Mouse (Mus musculus): ENCODE measurements around the gene Itgb1. TPM values are rescaled to one million over a fixed set of nuclear protein-coding genes. Genes with fewer than 3 reads are reported as not detected.

Gene Itgb1
- polyA plus RNA-seq, 1 experiment from 2014 or later, result 80.5 TPM

GRCm38 (mm10) chr8:128679909-128680308 is 5.5 kb upstream of the Itgb1 start:
- 87% methylated on average over 2 of the region's 2 CpGs for WGBS
- Histone ChIP-seq H3K4me2 (ENCODE audit: low read length) (no peak overlapping the region), H3K4me1 (ENCODE audit: control insufficient read depth, insufficient read depth, low read depth, low read length) (peaks cover 3% of the 10 kb centered on the region; the same call in 1 of the 2 replicates), H3K4me3 (ENCODE audit: low read length) (no peak overlapping the region), H3K27me3 (replicated peaks; ENCODE audit: control insufficient read depth, insufficient read depth, low read length) (no peaks in the 10 kb centered on the region), H3K9me3 (ENCODE audit: control insufficient read depth, low read length) (no peaks in the 10 kb centered on the region), H3K36me3 (ENCODE audit: control insufficient read depth, insufficient read depth, low read length) (no peaks in the 10 kb centered on the region), H3K27ac (ENCODE audit: low read depth, low read length) (peak overlapping the region; percentile 17; the same call in 1 of the 2 replicates), H3K9ac (ENCODE audit: low read depth, low read length) (no peak overlapping the region)
- ATAC-seq, result no peak

DNA sequence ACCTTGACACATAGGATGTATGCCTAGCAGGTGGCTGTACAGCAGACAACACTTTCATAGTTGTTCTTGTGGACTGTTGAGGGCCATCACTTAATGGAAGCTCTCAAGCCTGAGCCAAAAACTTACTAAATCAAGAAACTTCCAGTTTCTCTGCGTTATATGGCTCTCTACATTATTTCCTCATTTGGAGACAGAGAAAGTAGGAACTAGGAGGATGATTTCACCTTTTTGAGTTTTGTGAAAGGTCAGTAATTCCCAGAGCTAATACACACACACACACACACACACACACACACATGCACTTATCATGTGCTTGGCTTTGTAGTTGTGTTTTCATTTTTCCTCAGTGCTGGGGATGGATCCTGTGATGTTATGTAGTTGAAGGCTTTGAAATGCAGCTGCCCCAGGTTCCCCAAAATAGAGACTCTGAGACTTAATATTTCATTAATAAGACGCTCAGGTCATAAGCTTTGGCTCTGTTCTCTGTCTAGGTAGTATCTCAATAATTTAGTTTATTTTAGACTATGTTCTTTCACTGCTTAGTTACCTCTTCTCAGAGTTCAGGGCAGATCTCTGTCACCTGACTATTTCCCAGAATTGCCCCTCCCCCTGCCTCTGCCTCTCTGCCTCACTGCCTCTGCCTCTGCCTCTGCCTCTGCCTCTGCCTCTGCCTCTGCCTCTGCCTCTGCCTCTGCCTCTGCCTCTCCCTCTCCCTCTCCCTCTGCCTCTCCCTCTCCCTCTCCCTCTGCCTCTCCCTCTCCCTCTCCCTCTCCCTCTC is 4.7 kb upstream of the Itgb1 start:
- Histone ChIP-seq H3K9ac (ENCODE audit: low read depth, low read length) (no peak overlapping the region), H3K36me3 (ENCODE audit: control insufficient read depth, insufficient read depth, low read length) (no peaks in the 10 kb centered on the region), H3K27ac (ENCODE audit: low read depth, low read length) (no peak overlapping the region), H3K4me3 (ENCODE audit: low read length) (no peak overlapping the region), H3K4me2 (ENCODE audit: low read length) (no peak overlapping the region), H3K9me3 (ENCODE audit: control insufficient read depth, low read length) (no peaks in the 10 kb centered on the region), H3K27me3 (replicated peaks; ENCODE audit: control insufficient read depth, insufficient read depth, low read length) (no peaks in the 10 kb centered on the region), H3K4me1 (ENCODE audit: control insufficient read depth, insufficient read depth, low read depth, low read length) (peaks cover 3% of the 10 kb centered on the region; the same call in 1 of the 2 replicates)
- ATAC-seq, result no peak
- 92% methylated on average over 2 of the region's 2 CpGs for WGBS

GRCm38 (mm10) chr8:128681970-128682369 is 3.5 kb upstream of the Itgb1 start:
- no peak for ATAC-seq
- no peaks in the 10 kb centered on the region for H3K9me3 ChIP-seq (ENCODE audit: control insufficient read depth, low read length)
- 88% methylated on average over 3 of the region's 3 CpGs for WGBS
- no peaks in the 10 kb centered on the region for H3K27me3 ChIP-seq (replicated peaks; ENCODE audit: control insufficient read depth, insufficient read depth, low read length)
- no peaks in the 10 kb centered on the region for H3K36me3 ChIP-seq (ENCODE audit: control insufficient read depth, insufficient read depth, low read length)
- no peak overlapping the region for H3K9ac ChIP-seq (ENCODE audit: low read depth, low read length)
- no peak overlapping the region for H3K27ac ChIP-seq (ENCODE audit: low read depth, low read length)
- peaks cover 4% of the 10 kb centered on the region for H3K4me1 ChIP-seq (ENCODE audit: control insufficient read depth, insufficient read depth, low read depth, low read length)
- no peak overlapping the region for H3K4me3 ChIP-seq (ENCODE audit: low read length)
- H3K4me2 ChIP-seq (ENCODE audit: low read length), result no peak overlapping the region

GRCm38 (mm10) chr8:128684609-128685506 is 596 bp upstream of the Itgb1 start:
- peak overlapping the region; percentile 98 for H3K9ac ChIP-seq (ENCODE audit: low read depth, low read length)
- H3K4me1 ChIP-seq (ENCODE audit: control insufficient read depth, insufficient read depth, low read depth, low read length), result peaks cover 18% of the 10 kb centered on the region
- WGBS, result 6% methylated on average over 25 of the region's 25 CpGs
- no peaks in the 10 kb centered on the region for H3K27me3 ChIP-seq (replicated peaks; ENCODE audit: control insufficient read depth, insufficient read depth, low read length)
- ATAC-seq, result peak; percentile 44; the same call in 1 of the 2 replicates
- peak overlapping the region; percentile 68 for H3K4me2 ChIP-seq (ENCODE audit: low read length)
- H3K4me3 ChIP-seq (ENCODE audit: low read length), result peak overlapping the region; percentile 92
- H3K36me3 ChIP-seq (ENCODE audit: control insufficient read depth, insufficient read depth, low read length), result no peaks in the 10 kb centered on the region
- peak overlapping the region; percentile 100 for H3K27ac ChIP-seq (ENCODE audit: low read depth, low read length)
- no peaks in the 10 kb centered on the region for H3K9me3 ChIP-seq (ENCODE audit: control insufficient read depth, low read length)

DNA sequence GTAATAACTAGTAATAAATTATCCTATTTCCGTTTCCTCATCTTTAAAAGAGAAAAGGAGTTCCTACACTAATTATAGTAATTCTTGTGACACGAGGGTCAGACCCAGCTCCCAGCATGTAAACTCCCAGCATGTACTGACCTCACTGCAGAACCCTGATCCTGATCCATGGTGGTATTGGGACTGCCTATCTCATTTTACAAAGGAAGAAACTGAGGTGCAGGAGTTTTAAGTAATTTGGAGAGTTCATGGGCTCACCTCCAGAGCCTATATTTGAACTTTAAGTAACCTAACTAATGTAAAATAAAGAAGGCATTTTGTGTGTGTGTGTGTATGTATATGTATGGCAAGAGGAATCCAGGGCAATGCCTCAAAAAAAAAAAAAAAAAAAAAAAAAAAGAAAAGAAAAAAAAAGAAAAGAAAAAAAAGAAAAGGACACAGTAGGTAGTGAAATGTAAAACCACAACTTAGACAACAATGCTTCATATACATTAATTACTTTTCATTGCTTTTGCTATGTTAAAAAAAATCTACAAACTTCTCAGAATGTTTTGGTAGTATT is 1.1 kb downstream of the Itgb1 start:
- Histone ChIP-seq H3K27ac (ENCODE audit: low read depth, low read length) (peak overlapping the region; percentile 100), H3K4me3 (ENCODE audit: low read length) (peak overlapping the region; percentile 92), H3K4me2 (ENCODE audit: low read length) (peak overlapping the region; percentile 83), H3K36me3 (ENCODE audit: control insufficient read depth, insufficient read depth, low read length) (no peaks in the 10 kb centered on the region), H3K9me3 (ENCODE audit: control insufficient read depth, low read length) (no peaks in the 10 kb centered on the region), H3K27me3 (replicated peaks; ENCODE audit: control insufficient read depth, insufficient read depth, low read length) (no peaks in the 10 kb centered on the region), H3K9ac (ENCODE audit: low read depth, low read length) (peak overlapping the region; percentile 98), H3K4me1 (ENCODE audit: control insufficient read depth, insufficient read depth, low read depth, low read length) (peaks cover 25% of the 10 kb centered on the region)
- 0% methylated on average over 2 of the region's 2 CpGs for WGBS
- no peak for ATAC-seq

DNA sequence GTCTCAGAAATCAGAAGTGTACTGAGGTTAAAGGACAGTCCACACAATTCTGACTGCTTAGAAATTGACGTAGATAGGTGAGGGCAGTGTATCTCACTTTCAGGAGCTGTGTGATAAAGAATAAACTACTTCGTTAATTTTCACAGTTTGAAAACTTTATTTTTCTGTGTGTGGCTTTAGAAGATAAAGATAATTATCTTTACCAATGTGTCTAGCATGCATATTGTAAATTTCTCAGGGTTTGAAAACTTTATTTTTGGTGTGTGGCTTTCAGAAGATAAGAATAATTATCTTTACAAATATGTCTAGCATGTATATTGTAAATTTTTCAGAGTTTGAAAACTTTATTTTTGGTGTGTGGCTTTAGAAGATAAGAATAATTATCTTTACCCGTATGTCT is 3.2 kb downstream of the Itgb1 start:
- WGBS, result 75% methylated on average over 3 of the region's 3 CpGs
- no peak overlapping the region for H3K4me3 ChIP-seq (ENCODE audit: low read length)

GRCm38 (mm10) chr8:128690056-128690455 is 4.6 kb downstream of the Itgb1 start:
- Histone ChIP-seq H3K9ac (ENCODE audit: low read depth, low read length) (no peak overlapping the region), H3K4me2 (ENCODE audit: low read length) (no peak overlapping the region), H3K27ac (ENCODE audit: low read depth, low read length) (no peak overlapping the region), H3K9me3 (ENCODE audit: control insufficient read depth, low read length) (no peaks in the 10 kb centered on the region), H3K36me3 (ENCODE audit: control insufficient read depth, insufficient read depth, low read length) (no peaks in the 10 kb centered on the region), H3K4me3 (ENCODE audit: low read length) (no peak overlapping the region), H3K27me3 (replicated peaks; ENCODE audit: control insufficient read depth, insufficient read depth, low read length) (no peaks in the 10 kb centered on the region), H3K4me1 (ENCODE audit: control insufficient read depth, insufficient read depth, low read depth, low read length) (peaks cover 21% of the 10 kb centered on the region)
- 78% methylated on average over 1 of the region's 1 CpGs for WGBS
- no peak for ATAC-seq

More for the DNA sequence above, 3.2 kb downstream of the Itgb1 start:
- no peaks in the 10 kb centered on the region for H3K27me3 ChIP-seq (replicated peaks; ENCODE audit: control insufficient read depth, insufficient read depth, low read length)
- ATAC-seq, result no peak
- no peaks in the 10 kb centered on the region for H3K9me3 ChIP-seq (ENCODE audit: control insufficient read depth, low read length)
- no peaks in the 10 kb centered on the region for H3K36me3 ChIP-seq (ENCODE audit: control insufficient read depth, insufficient read depth, low read length)
- no peak overlapping the region for H3K9ac ChIP-seq (ENCODE audit: low read depth, low read length)
- no peak overlapping the region for H3K27ac ChIP-seq (ENCODE audit: low read depth, low read length)
- H3K4me2 ChIP-seq (ENCODE audit: low read length), result no peak overlapping the region
- H3K4me1 ChIP-seq (ENCODE audit: control insufficient read depth, insufficient read depth, low read depth, low read length), result peaks cover 25% of the 10 kb centered on the region

- no peak overlapping the region for H3K4me2 ChIP-seq (ENCODE audit: low read length)
- H3K4me1 ChIP-seq (ENCODE audit: control insufficient read depth, insufficient read depth, low read depth, low read length), result no peaks in the 10 kb centered on the region
- ATAC-seq, result no peak
- no peaks in the 10 kb centered on the region for H3K36me3 ChIP-seq (ENCODE audit: control insufficient read depth, insufficient read depth, low read length)
- no peaks in the 10 kb centered on the region for H3K27me3 ChIP-seq (replicated peaks; ENCODE audit: control insufficient read depth, insufficient read depth, low read length)
- 100% methylated on average over 1 of the region's 1 CpGs for WGBS
- H3K9me3 ChIP-seq (ENCODE audit: control insufficient read depth, low read length), result no peaks in the 10 kb centered on the region
- no peak overlapping the region for H3K9ac ChIP-seq (ENCODE audit: low read depth, low read length)
- H3K27ac ChIP-seq (ENCODE audit: low read depth, low read length), result no peak overlapping the region
- no peak overlapping the region for H3K4me3 ChIP-seq (ENCODE audit: low read length)
Measured at GRCm38 (mm10) chr8:128696701-128697397, 11.4 kb downstream of the Itgb1 start.
